Mouse (Mus musculus) kidney, adult 2 months (tissue): ENCODE measurements at regions not wholly inside any gene's neighbourhood (a gene's known extent, or its start where the extent isn't known, plus 50 kb on each side); places are given as distances from the start of the nearest gene placed in this dataset.

Source experiments
- CTCF ChIP-seq: fragments of 200-500 bp; conservative IDR thresholded peaks from 2 replicates; pipeline ENCODE4 v1.5.1; 2011; ENCODE audit warnings: low read depth, mild to moderate bottlenecking, control low read depth, low read length, moderate library complexity, mixed read lengths; ENCODE audit not compliant: insufficient read depth, insufficient read length
- POLR2A ChIP-seq: fragments of 200-500 bp; IDR thresholded peaks from one replicate; pipeline ENCODE4 v1.6.1; 2011; ENCODE audit warnings: low read depth, low read length, control low read depth

GRCm38 (mm10) chr10:68965271-68965670, 186.0 kb upstream of the Rhobtb1 start:
- no peak for TF ChIP-seq CTCF
- TF ChIP-seq POLR2A: no peak
